Mouse (Mus musculus) megakaryocyte, adult 5-6 weeks (primary cell): ENCODE measurements around the gene Olfr470. TPM values are rescaled to one million over a fixed set of nuclear protein-coding genes. Genes with fewer than 3 reads are reported as not detected.
A peak's percentile ranks its signal among the peaks of the same experiment; 100 is the strongest.
"Not testable (repeated sequence)": the region's sequence is repeated elsewhere in the genome, so short reads cannot be mapped to it uniquely, and the experiment has no call there.

Experiments used
- ATAC-seq: 2 replicates; pipeline ENCODE4 v1.8.0; 2016; ENCODE audit warnings: mild to moderate bottlenecking, inconsistent platforms; ENCODE audit not compliant: poor library complexity, severe bottlenecking
- total RNA-seq, 2 experiments: library from RNA; stranded (forward) in 1 of 2; stranded (reverse) in 1 of 2; fragments of 153-499, 151-499 nt in 1 of 2; fragments of 221-1000, 200-1000 nt in 1 of 2; gene quantifications; 2 replicates each; pipeline versions ENCODE4 v1.2.3 to v1.2.4; 2015 to 2017

Olfr470 gene
- total RNA-seq (2015) (not detected in 2 replicates), total RNA-seq (2017) (not detected in 2 replicates)

DNA sequence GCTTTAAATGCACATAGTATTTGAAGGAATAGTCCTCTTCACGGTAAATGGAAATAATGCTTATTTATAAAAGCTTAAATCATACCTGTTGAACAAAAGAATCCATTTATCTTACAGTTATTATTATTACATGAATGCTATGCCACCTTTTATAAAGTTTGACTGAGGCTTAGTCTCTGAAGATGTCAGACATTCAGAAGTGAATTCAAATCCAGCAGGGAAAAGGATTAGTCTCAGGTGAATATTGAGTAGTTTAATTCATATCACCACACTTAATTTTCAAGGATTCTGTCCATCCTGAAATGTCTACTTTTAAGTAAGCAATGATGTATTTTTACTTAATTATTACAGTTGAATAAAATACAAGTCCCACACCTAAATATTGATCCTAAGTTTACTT, at the start of gene Olfr470:
Gene Olfr470, minus strand, starts transcription at position 101 of the 400 bp plus-strand sequence.
- ATAC-seq = not testable (repeated sequence)

- peak; percentile 63 for ATAC-seq
Measured at GRCm38 (mm10) chr7:107841719-107842118, 5.6 kb downstream of the Olfr470 start.

GRCm38 (mm10) chr7:107825441-107825840, 21.8 kb downstream of the Olfr470 start, which contains the start of gene Olfr469:
TSS of gene Olfr469 (minus strand) at chr7:107825541.
- ATAC-seq = not testable (repeated sequence)

DNA sequence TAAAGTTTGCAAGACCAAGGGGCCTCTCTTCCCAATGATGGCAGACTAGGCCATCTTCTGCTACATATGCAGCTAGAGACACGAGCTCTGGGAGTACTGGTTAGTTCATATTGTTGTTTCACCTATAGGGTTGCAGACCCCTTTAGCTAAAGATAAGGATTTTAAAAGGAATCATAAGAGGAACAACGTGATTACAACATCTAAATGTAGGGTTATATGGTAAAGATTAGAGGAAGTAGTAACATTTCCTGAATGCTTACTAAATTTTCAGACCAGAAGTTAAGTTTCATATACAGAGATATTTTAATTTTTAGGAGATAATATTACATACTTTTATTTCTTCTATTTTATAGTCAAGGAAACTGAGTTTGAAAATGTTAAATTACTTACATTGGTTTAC, 23.4 kb downstream of the Olfr470 start:
- ATAC-seq = peak; percentile 76

- ATAC-seq = no peak; the same call in 1 of the 2 replicates
Measured at GRCm38 (mm10) chr7:107819442-107819841, 27.8 kb downstream of the Olfr470 start.

GRCm38 (mm10) chr7:107811963-107812362, 35.3 kb downstream of the Olfr470 start, which contains the start of gene Olfr467:
TSS of gene Olfr467 (plus strand) at chr7:107812263.
- ATAC-seq = no peak

- no peak for ATAC-seq
Measured at GRCm38 (mm10) chr7:107802138-107802537, 45.2 kb downstream of the Olfr470 start.

DNA sequence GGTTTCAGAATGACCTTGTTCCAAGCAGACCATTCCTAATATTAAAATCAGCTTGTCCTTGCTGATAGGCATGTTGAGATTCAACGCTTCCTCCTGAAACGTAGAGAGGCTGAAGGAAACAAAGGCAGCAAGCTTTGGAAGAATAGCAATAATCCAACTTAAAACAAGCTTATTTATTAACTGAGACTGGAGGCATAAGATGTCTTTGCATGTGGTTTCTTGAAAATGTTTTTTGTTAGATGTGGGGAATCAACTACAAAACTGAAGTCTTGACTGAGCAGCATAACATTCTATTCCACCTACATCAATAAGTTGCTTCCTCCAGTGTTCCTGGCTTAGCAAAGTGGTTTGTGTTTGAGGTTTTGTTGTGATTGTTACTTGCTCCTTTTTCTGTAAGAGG, 46.2 kb downstream of the Olfr470 start, which contains the start of gene Ovch2:
Gene Ovch2, minus strand, starts transcription at position 101 of the 400 bp plus-strand sequence.
- no peak for ATAC-seq

- no peak for ATAC-seq
Measured at GRCm38 (mm10) chr7:107796500-107796899, 50.8 kb downstream of the Olfr470 start.

Other genes with a start within 250 kb of the Olfr470 start
- gene 5330417H12Rik, start 222.3 kb downstream of the Olfr470 start, total RNA-seq (2015) = not detected in 2 replicates
- not detected in 2 replicates for gene 5330417H12Rik, start 222.3 kb downstream of the Olfr470 start, total RNA-seq (2017)
- gene Cyb5r2, start 89.5 kb downstream of the Olfr470 start, total RNA-seq (2015) = not detected in 2 replicates
- not detected in 2 replicates for gene Cyb5r2, start 89.5 kb downstream of the Olfr470 start, total RNA-seq (2017)
- not detected in 2 replicates for gene Ovch2, start 46.3 kb downstream of the Olfr470 start, total RNA-seq (2015)
- not detected in 2 replicates for gene Ovch2, start 46.3 kb downstream of the Olfr470 start, total RNA-seq (2017)
- gene Olfr467, start 35.2 kb downstream of the Olfr470 start, total RNA-seq (2015) = not detected in 2 replicates
- not detected in 2 replicates for gene Olfr467, start 35.2 kb downstream of the Olfr470 start, total RNA-seq (2017)
- not detected in 2 replicates for gene Olfr469, start 21.9 kb downstream of the Olfr470 start, total RNA-seq (2015)
- gene Olfr469, start 21.9 kb downstream of the Olfr470 start, total RNA-seq (2017) = not detected in 2 replicates
- gene Olfr472, start 50.4 kb upstream of the Olfr470 start, total RNA-seq (2015) = not detected in 2 replicates
- gene Olfr472, start 50.4 kb upstream of the Olfr470 start, total RNA-seq (2017) = not detected in 2 replicates
- not detected in 2 replicates for gene Olfr473, start 83.0 kb upstream of the Olfr470 start, total RNA-seq (2015)
- not detected in 2 replicates for gene Olfr473, start 83.0 kb upstream of the Olfr470 start, total RNA-seq (2017)
- not detected in 2 replicates for gene Olfr474, start 107.2 kb upstream of the Olfr470 start, total RNA-seq (2015)
- not detected in 2 replicates for gene Olfr474, start 107.2 kb upstream of the Olfr470 start, total RNA-seq (2017)
- not detected in 2 replicates for gene Olfr476, start 117.3 kb upstream of the Olfr470 start, total RNA-seq (2015)
- not detected in 2 replicates for gene Olfr476, start 117.3 kb upstream of the Olfr470 start, total RNA-seq (2017)
- not detected in 2 replicates for gene Olfr477, start 139.2 kb upstream of the Olfr470 start, total RNA-seq (2015)
- gene Olfr477, start 139.2 kb upstream of the Olfr470 start, total RNA-seq (2017) = not detected in 2 replicates
- not detected in 2 replicates for gene Olfr478, start 186.5 kb upstream of the Olfr470 start, total RNA-seq (2015)
- gene Olfr478, start 186.5 kb upstream of the Olfr470 start, total RNA-seq (2017) = not detected in 2 replicates
- gene Olfr479, start 203.2 kb upstream of the Olfr470 start, total RNA-seq (2015) = not detected in 2 replicates
- not detected in 2 replicates for gene Olfr479, start 203.2 kb upstream of the Olfr470 start, total RNA-seq (2017)
- not detected in 2 replicates for gene Olfr480, start 219.9 kb upstream of the Olfr470 start, total RNA-seq (2015)
- not detected in 2 replicates for gene Olfr480, start 219.9 kb upstream of the Olfr470 start, total RNA-seq (2017)
- not detected in 2 replicates for gene Olfr481, start 232.4 kb upstream of the Olfr470 start, total RNA-seq (2015)
- gene Olfr481, start 232.4 kb upstream of the Olfr470 start, total RNA-seq (2017) = not detected in 2 replicates